Comparison of ENCODE assay signal across 10 mouse cellular contexts in the genomic region with DNA sequence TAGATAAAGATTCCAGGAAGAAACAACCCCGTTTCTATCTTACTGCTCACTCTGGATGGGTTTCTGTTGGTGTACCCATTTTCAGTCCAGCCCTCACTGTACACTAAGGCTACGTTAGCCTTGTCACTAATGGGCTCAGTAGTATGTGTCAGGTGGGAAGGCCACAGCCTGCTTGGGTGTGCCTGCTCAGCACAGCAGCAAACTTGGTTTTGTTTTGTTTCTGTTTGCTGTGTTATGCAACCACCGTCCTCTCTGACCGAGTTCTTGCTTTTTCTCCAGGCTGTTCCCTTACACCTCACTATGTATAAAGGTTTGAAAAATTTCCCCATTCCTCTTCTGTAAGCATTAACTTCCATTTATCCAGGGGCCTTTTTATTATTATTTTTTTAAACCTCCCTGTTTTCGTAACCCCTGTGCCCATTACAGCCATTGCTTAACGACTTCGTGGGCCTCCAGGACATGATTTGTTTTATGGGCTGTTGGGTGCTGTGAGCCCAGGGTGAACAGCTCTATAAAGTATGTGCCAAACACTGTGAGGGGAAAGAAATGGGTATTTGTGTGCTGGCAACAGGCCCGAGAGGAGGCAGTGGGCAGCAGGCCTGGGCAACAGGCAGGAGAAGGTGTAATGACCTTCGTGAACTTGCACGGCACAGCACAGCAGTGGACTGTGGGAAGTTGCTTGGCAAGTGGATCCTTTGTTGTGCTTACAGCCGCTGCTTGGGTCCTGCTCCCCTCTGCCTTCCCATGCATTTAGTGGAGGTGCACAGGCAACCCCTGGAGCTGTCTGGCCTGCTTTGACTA.
DNase-seq lines count a peak whose midpoint lies in the region; ATAC-seq and TF ChIP-seq lines count a peak whose summit lies in the region.
"Had no signal": no experiment of that assay in that cellular context is flagged by ENCODE, and none has a peak within 500 bp of the region (broad histone marks: within the 10 kb centered on the region; RNA-seq: fewer than 3 reads in every experiment).

No protein-coding gene starts in this region.

- no peaks in the 10 kb centered on the region for H3K79me2 ChIP-seq in liver, adult 2 months (ENCODE audit: control insufficient read depth, insufficient read depth, low read length)

- H3K9ac ChIP-seq in liver, adult 2 months (ENCODE audit: low read depth, low read length), result no peak overlapping the region
- H3K9ac ChIP-seq in liver, embryonic 12.5 days, result no peak overlapping the region
- H3K9ac ChIP-seq in kidney, embryonic 15.5 days, result no peak overlapping the region

- no peak for TF ChIP-seq POLR2A in liver, adult 2 months (IDR thresholded peaks at IDR 0.05; ENCODE audit: extremely low read depth, insufficient read depth, low read length)

- 26% methylated on average over 11 of the region's 11 CpGs for WGBS in liver, adult 2 months
- WGBS in liver, embryonic 12.5 days (ENCODE audit: insufficient replicate concordance), result 78% methylated on average over 11 of the region's 11 CpGs
- 38% methylated on average over 11 of the region's 11 CpGs for WGBS in kidney, embryonic 15.5 days

- no peak for ATAC-seq in liver, embryonic 12.5 days
- peak; percentile 67 for ATAC-seq in kidney, embryonic 15.5 days (replicated peaks; ENCODE audit: low FRiP score)
- ATAC-seq: midbrain, embryonic 16.5 days had no signal

- H3K36me3 ChIP-seq in liver, adult 2 months (ENCODE audit: control insufficient read depth, insufficient read depth, low read length), result no peaks in the 10 kb centered on the region
- no peaks in the 10 kb centered on the region for H3K36me3 ChIP-seq in liver, embryonic 12.5 days
- H3K36me3 ChIP-seq in kidney, embryonic 15.5 days, result no peaks in the 10 kb centered on the region

- peaks cover 6% of the 10 kb centered on the region for H3K4me1 ChIP-seq in liver, adult 2 months (ENCODE audit: control insufficient read depth, insufficient read depth, low read length)
- H3K4me1 ChIP-seq in liver, embryonic 12.5 days, result no peaks in the 10 kb centered on the region
- peaks cover 23% of the 10 kb centered on the region for H3K4me1 ChIP-seq in kidney, embryonic 15.5 days

- DNase-seq in liver, adult 2 months (ENCODE audit: extremely low read depth, low read depth, low spot score), result peak; percentile 93
- DNase-seq in fat pad, adult 2 months (ENCODE audit: extremely low read depth, low read depth, low spot score), result peak; percentile 92
- peak; percentile 65 for DNase-seq in lung, postnatal 25 days (ENCODE audit: low spot score)
- no peak for DNase-seq in frontal cortex, postnatal 14 days (ENCODE audit: low spot score in 2 of 2)
- DNase-seq in layer of hippocampus, adult 2 months (ENCODE audit: low spot score in 2 of 2), result no peak
- DNase-seq: cerebellum, adult 9-11 months; layer of hippocampus, postnatal 36 days had no signal

- H3K9me3 ChIP-seq in liver, embryonic 12.5 days (replicated peaks), result no peaks in the 10 kb centered on the region
- H3K9me3 ChIP-seq in kidney, embryonic 15.5 days (replicated peaks), result no peaks in the 10 kb centered on the region

- no peak overlapping the region for H3K4me3 ChIP-seq in liver, adult 2 months (ENCODE audit: insufficient read depth, low read depth, low read length)
- no peak overlapping the region for H3K4me3 ChIP-seq in liver, embryonic 12.5 days
- no peak overlapping the region for H3K4me3 ChIP-seq in kidney, embryonic 15.5 days (replicated peaks)
- no peak overlapping the region for H3K4me3 ChIP-seq in layer of hippocampus, adult 2 months

- no peak overlapping the region for H3K4me2 ChIP-seq in liver, embryonic 12.5 days
- no peak overlapping the region for H3K4me2 ChIP-seq in kidney, embryonic 15.5 days

- no peaks in the 10 kb centered on the region for H3K27me3 ChIP-seq in liver, adult 2 months (ENCODE audit: control insufficient read depth, insufficient read depth, low read length)
- H3K27me3 ChIP-seq in liver, embryonic 12.5 days (replicated peaks), result no peaks in the 10 kb centered on the region
- H3K27me3 ChIP-seq in kidney, embryonic 15.5 days, result no peaks in the 10 kb centered on the region

- peak overlapping the region; percentile 80 for H3K27ac ChIP-seq in liver, adult 2 months (replicated peaks; ENCODE audit: insufficient read depth, low read depth, low read length)
- no peak overlapping the region for H3K27ac ChIP-seq in liver, embryonic 12.5 days
- peak overlapping the region; percentile 18 for H3K27ac ChIP-seq in kidney, embryonic 15.5 days
- H3K27ac ChIP-seq in layer of hippocampus, adult 2 months, result no peak overlapping the region

- TF ChIP-seq CTCF in liver, adult 2 months (IDR thresholded peaks at IDR 0.05; ENCODE audit: low read depth, low read length), result no peak
- no peak for TF ChIP-seq CTCF in layer of hippocampus, adult 2 months (conservative IDR thresholded peaks at IDR 0.05)

Comparison
In these comparisons a context has a peak if more than half of its experiments do, and no peak if none do; other contexts are left out.
1. H3K27ac ChIP-seq: peak in liver, adult 2 months (single experiment) and kidney, embryonic 15.5 days (single experiment); none in liver, embryonic 12.5 days (single experiment) and layer of hippocampus, adult 2 months (single experiment).
2. DNase-seq: peak in liver, adult 2 months (single experiment), fat pad, adult 2 months (single experiment) and lung, postnatal 25 days (single experiment); none in frontal cortex, postnatal 14 days (0 of 2) and layer of hippocampus, adult 2 months (0 of 2).